Mouse (Mus musculus): ENCODE measurements around the gene Olfr885. TPM values are rescaled to one million over a fixed set of nuclear protein-coding genes. Genes with fewer than 3 reads are reported as not detected.

The Olfr885 gene
- polyA plus RNA-seq (2016; fragmentation: Nextera tagmentation; extraction: Ambion mirVana): not detected in 2 replicates

GRCm38 (mm10) chr9:38061022-38061421, at the start of gene Olfr885:
Gene Olfr885, plus strand, starts transcription at chr9:38061322.
- no peak within 1 kb of the TSS for H3K4me3 ChIP-seq
- DNase-seq (ENCODE audit: low spot score): no peak
- H3K36me3 ChIP-seq: no peaks in the 10 kb centered on the region
- no peaks in the 10 kb centered on the region for H3K4me1 ChIP-seq (replicated peaks)
- H3K9me3 ChIP-seq: no peaks in the 10 kb centered on the region
- H3K27me3 ChIP-seq (ENCODE audit: insufficient read depth, poor library complexity, severe bottlenecking): no peaks in the 10 kb centered on the region
- no peak within 1 kb of the TSS for H3K27ac ChIP-seq
- 89% methylated on average over 3 of the region's 3 CpGs for WGBS

GRCm38 (mm10) chr9:38025508-38025907, 35.6 kb upstream of the Olfr885 start, which contains the start of gene Olfr883:
Gene Olfr883, plus strand, starts transcription at chr9:38025808.
- no peak within 1 kb of the TSS for H3K4me3 ChIP-seq
- DNase-seq (ENCODE audit: low spot score): no peak
- H3K36me3 ChIP-seq: no peaks in the 10 kb centered on the region
- 85% methylated on average over 1 of the region's 1 CpGs for WGBS
- no peak within 1 kb of the TSS for H3K27ac ChIP-seq
- no peaks in the 10 kb centered on the region for H3K4me1 ChIP-seq (replicated peaks)
- no peaks in the 10 kb centered on the region for H3K9me3 ChIP-seq
- no peaks in the 10 kb centered on the region for H3K27me3 ChIP-seq (ENCODE audit: insufficient read depth, poor library complexity, severe bottlenecking)

- no peaks in the 10 kb centered on the region for H3K27me3 ChIP-seq (ENCODE audit: insufficient read depth, poor library complexity, severe bottlenecking)
- no peaks in the 10 kb centered on the region for H3K4me1 ChIP-seq (replicated peaks)
- no peaks in the 10 kb centered on the region for H3K9me3 ChIP-seq
- 78% methylated on average over 1 of the region's 1 CpGs for WGBS
- DNase-seq (ENCODE audit: low spot score): no peak
- no peaks in the 10 kb centered on the region for H3K36me3 ChIP-seq
- no peak within 1 kb of the TSS for H3K4me3 ChIP-seq
- H3K27ac ChIP-seq: no peak within 1 kb of the TSS
Observed at GRCm38 (mm10) chr9:38046255-38046654, 14.9 kb upstream of the Olfr885 start, which contains the start of gene Olfr884. Gene Olfr884, plus strand, starts transcription at chr9:38046555.

- Histone ChIP-seq H3K4me1 (replicated peaks) (no peaks in the 10 kb centered on the region), H3K27me3 (ENCODE audit: insufficient read depth, poor library complexity, severe bottlenecking) (no peaks in the 10 kb centered on the region), H3K4me3 (no peak within 1 kb of the TSS), H3K36me3 (no peaks in the 10 kb centered on the region), H3K27ac (no peak within 1 kb of the TSS), H3K9me3 (no peaks in the 10 kb centered on the region)
- 88% methylated on average over 1 of the region's 1 CpGs for WGBS
- DNase-seq (ENCODE audit: low spot score): no peak
Observed at GRCm38 (mm10) chr9:38083772-38084171, 22.6 kb downstream of the Olfr885 start, which contains the start of gene Olfr887. Gene Olfr887, plus strand, starts transcription at chr9:38084072.

GRCm38 (mm10) chr9:38107828-38108227, 46.7 kb downstream of the Olfr885 start, which contains the start of gene Olfr888:
Gene Olfr888, plus strand, starts transcription at chr9:38108128.
- H3K36me3 ChIP-seq: no peaks in the 10 kb centered on the region
- no peaks in the 10 kb centered on the region for H3K4me1 ChIP-seq (replicated peaks)
- H3K27me3 ChIP-seq (ENCODE audit: insufficient read depth, poor library complexity, severe bottlenecking): no peaks in the 10 kb centered on the region
- no peak within 1 kb of the TSS for H3K4me3 ChIP-seq
- H3K9me3 ChIP-seq: no peaks in the 10 kb centered on the region
- 87% methylated on average over 1 of the region's 1 CpGs for WGBS
- DNase-seq (ENCODE audit: low spot score): no peak
- no peak within 1 kb of the TSS for H3K27ac ChIP-seq

Other genes with a start within 250 kb of the Olfr885 start
- not detected in 2 replicates for gene Olfr877, start 207.1 kb upstream of the Olfr885 start, polyA plus RNA-seq (2016; fragmentation: Nextera tagmentation; extraction: Ambion mirVana)
- not detected in 2 replicates for gene Olfr145, start 164.6 kb upstream of the Olfr885 start, polyA plus RNA-seq (2016; fragmentation: Nextera tagmentation; extraction: Ambion mirVana)
- not detected in 2 replicates for gene Olfr878, start 143.5 kb upstream of the Olfr885 start, polyA plus RNA-seq (2016; fragmentation: Nextera tagmentation; extraction: Ambion mirVana)
- not detected in 2 replicates for gene Olfr881, start 69.5 kb upstream of the Olfr885 start, polyA plus RNA-seq (2016; fragmentation: Nextera tagmentation; extraction: Ambion mirVana)
- not detected in 2 replicates for gene Olfr883, start 35.5 kb upstream of the Olfr885 start, polyA plus RNA-seq (2016; fragmentation: Nextera tagmentation; extraction: Ambion mirVana)
- not detected in 2 replicates for gene Olfr884, start 14.8 kb upstream of the Olfr885 start, polyA plus RNA-seq (2016; fragmentation: Nextera tagmentation; extraction: Ambion mirVana)
- not detected in 2 replicates for gene Olfr887, start 22.8 kb downstream of the Olfr885 start, polyA plus RNA-seq (2016; fragmentation: Nextera tagmentation; extraction: Ambion mirVana)
- not detected in 2 replicates for gene Olfr888, start 46.8 kb downstream of the Olfr885 start, polyA plus RNA-seq (2016; fragmentation: Nextera tagmentation; extraction: Ambion mirVana)
- gene Olfr889, start 53.9 kb downstream of the Olfr885 start, polyA plus RNA-seq (2016; fragmentation: Nextera tagmentation; extraction: Ambion mirVana): 0.10 and 0.21 TPM in 2 replicates
- not detected in 2 replicates for gene Olfr890, start 81.2 kb downstream of the Olfr885 start, polyA plus RNA-seq (2016; fragmentation: Nextera tagmentation; extraction: Ambion mirVana)
- gene Olfr891, start 119.5 kb downstream of the Olfr885 start, polyA plus RNA-seq (2016; fragmentation: Nextera tagmentation; extraction: Ambion mirVana): not detected in 2 replicates
- not detected in 2 replicates for gene Olfr893, start 147.0 kb downstream of the Olfr885 start, polyA plus RNA-seq (2016; fragmentation: Nextera tagmentation; extraction: Ambion mirVana)
- not detected in 2 replicates for gene Olfr894, start 156.7 kb downstream of the Olfr885 start, polyA plus RNA-seq (2016; fragmentation: Nextera tagmentation; extraction: Ambion mirVana)
- not detected in 2 replicates for gene Olfr143, start 191.5 kb downstream of the Olfr885 start, polyA plus RNA-seq (2016; fragmentation: Nextera tagmentation; extraction: Ambion mirVana)
- not detected in 2 replicates for gene Olfr895, start 206.5 kb downstream of the Olfr885 start, polyA plus RNA-seq (2016; fragmentation: Nextera tagmentation; extraction: Ambion mirVana)
- gene Olfr896-ps1, start 229.8 kb downstream of the Olfr885 start, polyA plus RNA-seq (2016; fragmentation: Nextera tagmentation; extraction: Ambion mirVana): not detected in 2 replicates

All from hindbrain, embryonic 10.5 days (tissue).